Mouse (Mus musculus): ENCODE data around the gene Cd22. TPM values are rescaled to one million over a fixed set of nuclear protein-coding genes. Genes with fewer than 3 reads are reported as not detected.

Gene Cd22
- 1 to 10 TPM; 5.6 to 8.0 TPM for polyA plus RNA-seq (2017; shearing (Covaris generic))

DNA sequence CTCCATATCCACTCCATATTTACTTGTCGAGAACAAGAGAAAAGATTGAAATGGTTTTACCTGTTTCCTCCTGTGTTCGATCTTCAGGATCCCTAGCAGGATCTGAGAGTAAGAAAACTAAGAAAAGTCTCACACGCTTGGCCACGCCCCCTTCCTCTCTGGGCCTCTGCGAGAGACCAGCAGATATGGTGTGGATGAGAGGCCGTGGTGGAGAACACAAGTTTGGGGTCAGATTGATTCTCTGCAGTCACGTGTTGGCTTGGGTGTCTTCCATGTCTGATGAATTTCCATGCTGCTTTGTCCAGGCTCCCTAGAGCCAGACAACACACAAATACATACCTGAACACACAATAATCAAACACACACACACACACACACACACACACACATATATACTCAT, at the start of gene Cd22:
TSS of gene Cd22 (minus strand) at position 167 of the 400 bp plus-strand sequence.

DNA sequence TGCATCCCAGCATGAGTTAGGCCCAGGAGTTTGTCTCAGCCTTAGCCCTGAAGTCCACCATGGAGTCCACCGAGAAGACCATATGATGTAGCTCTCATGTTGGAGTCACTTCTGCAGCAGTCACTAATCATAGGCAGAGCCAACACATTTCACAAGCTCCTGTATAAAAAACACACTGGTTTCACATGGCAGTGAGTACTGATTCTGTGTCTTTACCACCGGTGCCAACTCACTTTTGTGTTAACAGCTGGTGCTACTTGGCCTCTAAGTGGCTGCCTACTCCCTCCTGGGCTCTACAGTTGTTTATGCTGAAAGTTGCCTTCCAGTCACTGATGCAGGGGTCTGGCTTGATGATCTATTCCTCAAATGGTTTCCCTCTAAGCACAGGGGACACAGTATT, 44.4 kb upstream of the Cd22 start, which contains the start of gene Hamp2:
TSS of gene Hamp2 (minus strand) at position 101 of the 400 bp plus-strand sequence.

GRCm38 (mm10) chr7:30914732-30915131, 34.6 kb upstream of the Cd22 start, which contains the start of gene Mag:
Gene Mag (minus strand): TSS chr7:30914873.

GRCm38 (mm10) chr7:30861464-30861863, 18.7 kb downstream of the Cd22 start, which contains the start of gene Ffar1:
Gene Ffar1 (minus strand): TSS chr7:30861564.

DNA sequence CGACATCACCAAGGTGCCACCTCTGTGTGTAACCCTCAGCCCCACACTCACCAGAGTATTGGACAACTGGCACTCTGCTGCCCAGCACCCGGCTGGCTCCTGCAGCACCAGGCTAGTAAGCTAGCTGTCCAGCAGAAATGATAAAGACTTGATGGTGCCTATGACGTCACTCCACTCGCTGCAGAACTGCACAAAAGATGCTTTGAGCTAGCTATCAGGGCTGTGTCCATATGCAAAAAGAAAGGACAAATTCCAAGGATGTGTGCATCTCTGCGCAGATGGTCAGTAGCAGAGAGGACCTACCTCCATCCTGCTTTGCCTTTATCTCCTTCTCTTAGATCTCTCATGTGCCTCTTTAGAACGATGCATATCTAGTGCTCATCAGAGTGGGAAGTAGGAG, 24.1 kb downstream of the Cd22 start, which contains the start of gene Ffar3:
TSS of gene Ffar3 (minus strand) at position 101 of the 400 bp plus-strand sequence.

GRCm38 (mm10) chr7:30823675-30824074, 56.5 kb downstream of the Cd22 start, which contains the start of gene Ffar2:
Gene Ffar2 (minus strand): TSS chr7:30823775.

Other genes starting within 250 kb of the Cd22 start
- not detected for gene Etv2, start 244.5 kb downstream of the Cd22 start, polyA plus RNA-seq (2017; shearing (Covaris generic))
- gene Rbm42, start 230.0 kb downstream of the Cd22 start, polyA plus RNA-seq (2017; shearing (Covaris generic)) = 100 to 1,000 TPM; 125 to 166 TPM
- gene Haus5, start 215.3 kb downstream of the Cd22 start, polyA plus RNA-seq (2017; shearing (Covaris generic)) = 10 to 100 TPM; 18.3 to 29.7 TPM
- gene Pmis2, start 208.7 kb downstream of the Cd22 start, polyA plus RNA-seq (2017; shearing (Covaris generic)) = under 1 TPM in 1 of 2 experiments, not detected in 1; 0.50 TPM
- gene 2200002J24Rik, start 181.4 kb downstream of the Cd22 start, polyA plus RNA-seq (2017; shearing (Covaris generic)) = not detected
- under 1 TPM in 1 of 2 experiments, not detected in 1; 0.34 TPM for gene Atp4a, start 168.1 kb downstream of the Cd22 start, polyA plus RNA-seq (2017; shearing (Covaris generic))
- 100 to 1,000 TPM in 1 of 2 experiments, 10 to 100 TPM in 1; 85.3 to 135 TPM for gene Tmem147, start 150.8 kb downstream of the Cd22 start, polyA plus RNA-seq (2017; shearing (Covaris generic))
- gene Gapdhs, start 136.7 kb downstream of the Cd22 start, polyA plus RNA-seq (2017; shearing (Covaris generic)) = under 1 TPM; 0.34 to 0.55 TPM
- gene Sbsn, start 128.9 kb downstream of the Cd22 start, polyA plus RNA-seq (2017; shearing (Covaris generic)) = 1 to 10 TPM in 1 of 2 experiments, not detected in 1; 2.9 TPM
- not detected for gene Dmkn, start 116.6 kb downstream of the Cd22 start, polyA plus RNA-seq (2017; shearing (Covaris generic))
- gene Krtdap, start 92.4 kb downstream of the Cd22 start, polyA plus RNA-seq (2017; shearing (Covaris generic)) = not detected
- gene Ffar2, start 56.6 kb downstream of the Cd22 start, polyA plus RNA-seq (2017; shearing (Covaris generic)) = under 1 TPM; 0.27 to 0.69 TPM
- not detected for gene Ffar3, start 24.2 kb downstream of the Cd22 start, polyA plus RNA-seq (2017; shearing (Covaris generic))
- under 1 TPM in 1 of 2 experiments, not detected in 1; 0.11 TPM for gene Ffar1, start 18.8 kb downstream of the Cd22 start, polyA plus RNA-seq (2017; shearing (Covaris generic))
- gene Mag, start 34.5 kb upstream of the Cd22 start, polyA plus RNA-seq (2017; shearing (Covaris generic)) = under 1 TPM in 1 of 2 experiments, not detected in 1; 0.47 TPM
- not detected for gene Hamp2, start 44.3 kb upstream of the Cd22 start, polyA plus RNA-seq (2017; shearing (Covaris generic))
- under 1 TPM in 1 of 2 experiments, not detected in 1; 0.76 TPM for gene Hamp, start 63.7 kb upstream of the Cd22 start, polyA plus RNA-seq (2017; shearing (Covaris generic))
- gene Usf2, start 76.5 kb upstream of the Cd22 start, polyA plus RNA-seq (2017; shearing (Covaris generic)) = 10 to 100 TPM; 13.0 to 18.6 TPM
- gene Lsr, start 93.1 kb upstream of the Cd22 start, polyA plus RNA-seq (2017; shearing (Covaris generic)) = 10 to 100 TPM; 10.5 to 23.2 TPM
- under 1 TPM in 1 of 2 experiments, not detected in 1; 0.83 TPM for gene Fam187b, start 93.4 kb upstream of the Cd22 start, polyA plus RNA-seq (2017; shearing (Covaris generic))
- gene Fxyd5, start 162.1 kb upstream of the Cd22 start, polyA plus RNA-seq (2017; shearing (Covaris generic)) = 1,000 to 10,000 TPM; 1,294 to 2,250 TPM
- not detected for gene Fxyd7, start 171.1 kb upstream of the Cd22 start, polyA plus RNA-seq (2017; shearing (Covaris generic))
- under 1 TPM; 0.72 to 0.98 TPM for gene Fxyd1, start 176.9 kb upstream of the Cd22 start, polyA plus RNA-seq (2017; shearing (Covaris generic))
- under 1 TPM in 1 of 2 experiments, not detected in 1; 0.72 TPM for gene Lgi4, start 179.0 kb upstream of the Cd22 start, polyA plus RNA-seq (2017; shearing (Covaris generic))
- not detected for gene Fxyd3, start 196.4 kb upstream of the Cd22 start, polyA plus RNA-seq (2017; shearing (Covaris generic))
- gene Hpn, start 234.9 kb upstream of the Cd22 start, polyA plus RNA-seq (2017; shearing (Covaris generic)) = 10 to 100 TPM in 1 of 2 experiments, 1 to 10 TPM in 1; 9.4 to 13.2 TPM
- 1 to 10 TPM; 1.5 to 3.2 TPM for gene Scn1b, start 246.7 kb upstream of the Cd22 start, polyA plus RNA-seq (2017; shearing (Covaris generic))